Mouse (Mus musculus): ENCODE data around the gene Dna2.

DNA sequence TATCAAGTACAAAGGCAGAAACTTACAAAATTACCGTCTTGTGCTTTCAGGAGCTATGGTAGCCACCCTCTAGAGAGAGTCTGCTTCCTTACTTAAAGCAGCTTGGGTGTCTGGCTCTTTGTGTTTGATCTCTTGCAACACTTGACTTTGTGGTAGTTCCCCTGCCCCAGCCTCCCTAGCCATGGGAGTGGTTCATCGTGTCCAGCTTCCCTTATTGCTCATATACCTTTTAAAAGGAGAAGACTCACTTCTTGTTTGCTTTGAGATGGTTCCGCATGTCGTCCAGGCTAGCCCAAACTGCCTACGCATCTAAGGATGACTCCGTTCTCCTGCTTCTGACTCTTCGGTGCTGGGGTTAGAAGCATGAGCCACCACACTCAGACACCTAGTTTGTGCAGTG lies 1.7 kb downstream of the Dna2 start:
- no peak for TF ChIP-seq POLR2A (IDR thresholded peaks at IDR 0.05; ENCODE audit: low read depth, low read length)
- TF ChIP-seq CTCF (IDR thresholded peaks at IDR 0.05; ENCODE audit: borderline replicate concordance, insufficient read depth, low read length) = no peak

Data from embryonic fibroblast, embryonic 13.5 days (primary cell).